Mouse (Mus musculus) forebrain, postnatal 0 days (tissue): ENCODE data around the gene Tssk1. TPM values are rescaled to one million over a fixed set of nuclear protein-coding genes. Genes with fewer than 3 reads are reported as not detected.

Experiments used
- ATAC-seq: fragments of 200-750 bp; cut with Nextera tagmentation; 2 replicates; pipeline ENCODE4 v1.8.0; 2017; ENCODE audit warnings: mild to moderate bottlenecking, moderate library complexity
- DNase-seq: peaks from one replicate; pipeline ENCODE4 v3.0.0-alpha.2; 2015
- H3K27ac ChIP-seq: fragments of 300-500 bp; sonication (generic); 2 replicates; pipeline ENCODE4 v1.5.1; 2014; ENCODE audit warnings: low read depth, mild to moderate bottlenecking, antibody characterized with exemption, low read length, moderate library complexity, mixed read lengths
- H3K27me3 ChIP-seq: fragments of 300-500 bp; sonication (generic); 2 replicates; pipeline ENCODE4 v1.6.1; 2014; ENCODE audit warnings: mild to moderate bottlenecking, low read length, mixed read lengths; ENCODE audit not compliant: insufficient read depth
- H3K36me3 ChIP-seq: fragments of 300-500 bp; sonication (generic); 2 replicates; pipeline ENCODE4 v1.6.1; 2014; ENCODE audit warnings: mild to moderate bottlenecking, moderate library complexity; ENCODE audit not compliant: insufficient read depth
- H3K4me1 ChIP-seq: fragments of 300-500 bp; sonication (generic); 2 replicates; pipeline ENCODE4 v1.6.1; 2014; ENCODE audit warnings: antibody characterized with exemption; ENCODE audit not compliant: insufficient read depth
- H3K4me2 ChIP-seq: fragments of 300-500 bp; sonication (generic); 2 replicates; pipeline ENCODE4 v1.6.1; 2014; ENCODE audit warnings: low read depth, mild to moderate bottlenecking, moderate library complexity
- H3K4me3 ChIP-seq: fragments of 300-500 bp; sonication (generic); 2 replicates; pipeline ENCODE4 v1.5.1; 2014; ENCODE audit warnings: low read depth, low read length, mixed read lengths
- H3K9ac ChIP-seq: fragments of 300-500 bp; sonication (generic); 2 replicates; pipeline ENCODE4 v1.6.1; 2014; ENCODE audit warnings: mild to moderate bottlenecking
- H3K9me3 ChIP-seq: fragments of 300-500 bp; sonication (generic); 2 replicates; pipeline ENCODE4 v1.6.1; 2016; ENCODE audit warnings: low read length
- CTCF ChIP-seq: sonication (generic); IDR thresholded peaks from 2 replicates; pipeline ENCODE4 v1.5.1; 2016; ENCODE audit warnings: antibody characterized with exemption, control low read depth, low read depth
- WGBS: fragments of 180-500 bp; shearing (Covaris S2); extraction: QIAGEN DNeasy Blood & Tissue Kit; methylation state at CpG from one replicate; pipeline ENCODE4 v1.1.7; 2014; 5-methylcytosine and 5-hydroxymethylcytosine counted together
- polyA plus RNA-seq: library from polyadenylated mRNA; unstranded; fragments of >200 nt; fragmentation: Nextera tagmentation; extraction: Ambion mirVana; gene quantifications from 2 replicates; pipeline ENCODE4 v1.2.1, GENCODE M21; 2015
- total RNA-seq: library from RNA; depleted of rRNA; stranded (reverse); fragments of >200 nt; gene quantifications from 2 replicates; pipeline ENCODE4 v1.2.3, GENCODE M21; 2014; rRNA removed

The Tssk1 gene
- total and polyA plus RNA-seq, 2 experiments from 2014 or later = not detected

- H3K4me2 ChIP-seq = no peak overlapping the region
- TF ChIP-seq CTCF = no peak
- H3K9me3 ChIP-seq = no peaks in the 10 kb centered on the region
- 36% methylated on average over 9 of the region's 9 CpGs for WGBS
- H3K27ac ChIP-seq = no peak overlapping the region
- no peak for DNase-seq
- no peak overlapping the region for H3K9ac ChIP-seq
- H3K36me3 ChIP-seq = no peaks in the 10 kb centered on the region
- H3K27me3 ChIP-seq = no peaks in the 10 kb centered on the region
- no peak for ATAC-seq
- no peaks in the 10 kb centered on the region for H3K4me1 ChIP-seq
- H3K4me3 ChIP-seq = no peak overlapping the region
These were observed 45.3 kb downstream of the Tssk1 start for GRCm38 (mm10) chr16:17939255-17939751.

- no peak overlapping the region for H3K4me3 ChIP-seq
- H3K9ac ChIP-seq = no peak overlapping the region
- no peaks in the 10 kb centered on the region for H3K9me3 ChIP-seq
- H3K27me3 ChIP-seq = no peaks in the 10 kb centered on the region
- no peak overlapping the region for H3K27ac ChIP-seq
- H3K4me1 ChIP-seq = no peaks in the 10 kb centered on the region
- no peak overlapping the region for H3K4me2 ChIP-seq
- DNase-seq (no peak), ATAC-seq (no peak)
- no peaks in the 10 kb centered on the region for H3K36me3 ChIP-seq
- no peak for TF ChIP-seq CTCF
- WGBS = 71% methylated on average over 8 of the region's 8 CpGs
These were observed 49.4 kb downstream of the Tssk1 start for GRCm38 (mm10) chr16:17943466-17943865.

- Histone ChIP-seq H3K36me3 (no peaks in the 10 kb centered on the region), H3K27me3 (no peaks in the 10 kb centered on the region), H3K9ac (no peak overlapping the region), H3K27ac (no peak overlapping the region), H3K4me1 (no peaks in the 10 kb centered on the region), H3K4me3 (no peak overlapping the region), H3K9me3 (no peaks in the 10 kb centered on the region), H3K4me2 (no peak overlapping the region)
- no peak; the same call in 1 of the 2 replicates for ATAC-seq
- DNase-seq = no peak
- WGBS = 59% methylated on average over 7 of the region's 7 CpGs
- TF ChIP-seq CTCF = no peak
These were observed 51.2 kb downstream of the Tssk1 start for GRCm38 (mm10) chr16:17945081-17945831.

Other genes starting within 250 kb of the Tssk1 start
- 19.6 and 22.6 TPM in 2 replicates for gene Ccdc74a, start 247.8 kb upstream of the Tssk1 start, total RNA-seq
- 25.2 and 33.9 TPM in 2 replicates for gene Ccdc74a, start 247.8 kb upstream of the Tssk1 start, polyA plus RNA-seq
- 45.6 and 48.5 TPM in 2 replicates for gene Med15, start 161.3 kb upstream of the Tssk1 start, total RNA-seq
- 40.9 and 46.9 TPM in 2 replicates for gene Med15, start 161.3 kb upstream of the Tssk1 start, polyA plus RNA-seq
- 117 and 162 TPM in 2 replicates for gene Klhl22, start 134.6 kb upstream of the Tssk1 start, total RNA-seq
- gene Klhl22, start 134.6 kb upstream of the Tssk1 start, polyA plus RNA-seq = 69.6 and 73.8 TPM in 2 replicates
- gene Scarf2, start 96.9 kb upstream of the Tssk1 start, total RNA-seq = 6.2 and 10.6 TPM in 2 replicates
- 1.9 and 2.1 TPM in 2 replicates for gene Scarf2, start 96.9 kb upstream of the Tssk1 start, polyA plus RNA-seq
- 4.5 and 5.9 TPM in 2 replicates for gene B830017H08Rik, start 61.1 kb upstream of the Tssk1 start, total RNA-seq
- gene B830017H08Rik, start 61.1 kb upstream of the Tssk1 start, polyA plus RNA-seq = 6.8 TPM in 2 replicates
- gene Car15, start 55.9 kb upstream of the Tssk1 start, total RNA-seq = 4.2 and 7.5 TPM in 2 replicates
- gene Car15, start 55.9 kb upstream of the Tssk1 start, polyA plus RNA-seq = 1.8 and 1.9 TPM in 2 replicates
- gene Gm20518, start 2.6 kb upstream of the Tssk1 start, total RNA-seq = 0.76 and 2.1 TPM in 2 replicates
- gene Gm20518, start 2.6 kb upstream of the Tssk1 start, polyA plus RNA-seq = 0.05 and 0.07 TPM in 2 replicates
- 97.7 and 139 TPM in 2 replicates for gene Dgcr2, start 4.3 kb downstream of the Tssk1 start, total RNA-seq
- gene Dgcr2, start 4.3 kb downstream of the Tssk1 start, polyA plus RNA-seq = 73.7 and 90.7 TPM in 2 replicates
- not detected in 2 replicates for gene Tssk2, start 4.4 kb downstream of the Tssk1 start, total RNA-seq
- not detected in 2 replicates for gene Tssk2, start 4.4 kb downstream of the Tssk1 start, polyA plus RNA-seq
- 50.4 and 50.5 TPM in 2 replicates for gene Ess2, start 17.1 kb downstream of the Tssk1 start, total RNA-seq
- 41.5 and 46.2 TPM in 2 replicates for gene Ess2, start 17.1 kb downstream of the Tssk1 start, polyA plus RNA-seq
- not detected in 2 replicates for gene Gsc2, start 20.8 kb downstream of the Tssk1 start, total RNA-seq
- not detected in 2 replicates for gene Gsc2, start 20.8 kb downstream of the Tssk1 start, polyA plus RNA-seq
- gene Slc25a1, start 34.0 kb downstream of the Tssk1 start, total RNA-seq = 150 and 158 TPM in 2 replicates
- 143 and 146 TPM in 2 replicates for gene Slc25a1, start 34.0 kb downstream of the Tssk1 start, polyA plus RNA-seq
- gene Vpreb2, start 86.2 kb downstream of the Tssk1 start, total RNA-seq = not detected in 2 replicates
- gene Vpreb2, start 86.2 kb downstream of the Tssk1 start, polyA plus RNA-seq = not detected in 2 replicates
- gene Dgcr6, start 158.6 kb downstream of the Tssk1 start, total RNA-seq = 64.2 and 66.9 TPM in 2 replicates
- 171 and 177 TPM in 2 replicates for gene Dgcr6, start 158.6 kb downstream of the Tssk1 start, polyA plus RNA-seq
- 4.4 and 8.4 TPM in 2 replicates for gene Prodh, start 196.0 kb downstream of the Tssk1 start, total RNA-seq
- gene Prodh, start 196.0 kb downstream of the Tssk1 start, polyA plus RNA-seq = 4.0 and 4.9 TPM in 2 replicates
- 28.0 and 36.7 TPM in 2 replicates for gene Rtn4r, start 233.4 kb downstream of the Tssk1 start, total RNA-seq
- gene Rtn4r, start 233.4 kb downstream of the Tssk1 start, polyA plus RNA-seq = 30.0 and 33.5 TPM in 2 replicates